Mouse (Mus musculus): ENCODE data around the gene Cpne2. TPM values are rescaled to one million over a fixed set of nuclear protein-coding genes. Genes with fewer than 3 reads are reported as not detected.

Cpne2 gene
- 1 to 10 TPM; 7.2 to 7.5 TPM for total RNA-seq (2023)

DNA sequence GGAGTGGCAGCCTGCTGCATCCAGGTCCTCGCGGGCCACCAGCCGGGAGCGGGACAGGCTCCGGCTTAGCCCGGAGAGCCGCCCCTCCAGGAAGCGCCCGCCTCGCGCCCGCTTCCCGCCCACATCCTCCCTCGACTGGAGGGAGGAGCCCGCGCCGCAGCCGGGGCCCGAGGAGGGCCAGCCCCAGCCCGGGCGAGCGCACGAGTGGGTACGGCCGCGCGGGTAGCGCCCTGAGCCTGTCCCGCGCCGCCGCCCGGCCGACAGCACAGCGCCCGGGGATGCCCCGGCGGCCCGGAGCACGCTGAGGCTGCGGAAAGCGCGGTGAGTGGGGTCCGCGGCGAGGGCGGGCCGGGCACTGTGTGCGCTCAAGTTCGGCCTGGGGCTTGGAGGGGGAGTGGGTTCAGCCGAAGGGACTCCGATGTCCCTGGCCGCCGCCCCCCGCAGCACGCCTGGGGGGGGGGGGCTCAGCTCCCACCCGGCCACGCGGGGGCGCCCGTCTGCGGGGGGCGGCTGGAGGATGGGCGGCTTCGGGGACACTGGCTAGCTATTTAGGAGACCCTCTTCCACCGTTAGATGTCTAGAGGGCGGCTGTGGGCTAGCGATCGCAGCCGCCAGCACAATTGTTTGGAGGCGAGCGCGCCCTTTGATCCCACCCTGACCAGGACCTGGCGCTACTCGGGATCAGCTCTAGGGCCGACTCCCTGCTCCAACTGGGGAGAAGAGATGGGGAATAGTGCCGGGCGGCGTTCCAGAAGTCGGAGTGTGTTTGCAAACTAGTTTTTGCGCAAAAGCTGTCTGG lies at the start of gene Cpne2:
Gene Cpne2 (plus strand): TSS at position 118 of the 799 bp plus-strand sequence.

DNA sequence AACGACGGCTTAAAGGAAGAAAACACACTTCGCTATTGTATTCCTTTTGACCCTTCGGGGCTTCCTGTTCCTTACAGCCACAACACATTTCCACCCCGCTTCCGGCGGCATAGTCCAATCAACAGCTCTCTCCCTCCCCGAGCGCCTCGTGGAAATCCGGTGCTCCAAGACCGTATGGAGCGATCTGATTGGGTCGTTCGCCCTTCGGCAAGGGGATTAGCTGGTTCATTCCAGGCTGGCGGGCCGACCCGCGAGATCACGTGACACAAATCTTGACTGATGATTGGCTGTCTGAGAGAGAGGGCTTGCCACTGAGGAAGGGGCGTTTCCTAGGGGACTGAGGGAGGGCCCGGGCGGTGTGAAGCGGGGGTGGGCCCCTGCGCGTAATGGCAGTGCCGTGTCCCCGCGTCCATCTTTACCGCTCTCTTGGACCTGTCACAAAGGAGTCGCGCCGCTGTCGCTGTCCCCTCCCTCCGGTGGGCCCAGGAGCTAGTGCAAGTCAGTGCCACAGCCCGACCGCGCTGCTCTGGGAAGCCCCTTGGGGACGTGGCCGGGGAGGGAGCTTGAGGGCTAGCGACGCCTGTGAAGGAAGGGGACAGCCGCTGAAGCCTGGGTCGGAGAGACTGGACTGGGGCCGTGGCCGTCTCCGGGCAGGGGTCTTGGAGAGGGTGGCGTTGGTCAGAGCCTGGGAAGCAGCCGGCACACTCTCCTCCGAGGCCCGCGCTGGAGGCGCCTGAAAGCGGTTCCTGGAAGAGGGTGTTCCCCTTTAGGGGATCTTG lies 69.0 kb downstream of the Cpne2 start, which contains the start of the genes Rspry1 and Fam192a:
Gene Rspry1 (plus strand): TSS at position 331 of the 779 bp plus-strand sequence.
Gene Fam192a (minus strand): TSS at position 391 of the 779 bp plus-strand sequence.

Other genes with a start within 250 kb of the Cpne2 start
- gene Slc12a3, start 203.8 kb upstream of the Cpne2 start, total RNA-seq (2023), result under 1 TPM; 0.24 to 0.37 TPM
- gene Herpud1, start 146.6 kb upstream of the Cpne2 start, total RNA-seq (2023), result 100 to 1,000 TPM; 282 to 299 TPM
- 10 to 100 TPM; 97.0 to 98.9 TPM for gene Nlrc5, start 98.6 kb upstream of the Cpne2 start, total RNA-seq (2023)
- gene Rspry1, start 68.9 kb downstream of the Cpne2 start, total RNA-seq (2023), result 10 to 100 TPM; 30.3 to 31.4 TPM
- gene Fam192a, start 69.0 kb downstream of the Cpne2 start, total RNA-seq (2023), result 10 to 100 TPM; 33.9 to 34.5 TPM
- gene Arl2bp, start 133.6 kb downstream of the Cpne2 start, total RNA-seq (2023), result 10 to 100 TPM; 36.9 to 39.2 TPM
- gene Pllp, start 163.3 kb downstream of the Cpne2 start, total RNA-seq (2023), result not detected
- 1 to 10 TPM in 1 of 2 experiments, under 1 TPM in 1; 0.85 to 2.8 TPM for gene Ccl22, start 212.6 kb downstream of the Cpne2 start, total RNA-seq (2023)
- gene Cx3cl1, start 239.0 kb downstream of the Cpne2 start, total RNA-seq (2023), result under 1 TPM; 0.18 to 0.24 TPM